Mouse (Mus musculus): ENCODE measurements around the gene Rora. TPM values are rescaled to one million over a fixed set of nuclear protein-coding genes. Genes with fewer than 3 reads are reported as not detected.

The Rora gene
- polyA plus RNA-seq, 1 experiment, result not detected

DNA sequence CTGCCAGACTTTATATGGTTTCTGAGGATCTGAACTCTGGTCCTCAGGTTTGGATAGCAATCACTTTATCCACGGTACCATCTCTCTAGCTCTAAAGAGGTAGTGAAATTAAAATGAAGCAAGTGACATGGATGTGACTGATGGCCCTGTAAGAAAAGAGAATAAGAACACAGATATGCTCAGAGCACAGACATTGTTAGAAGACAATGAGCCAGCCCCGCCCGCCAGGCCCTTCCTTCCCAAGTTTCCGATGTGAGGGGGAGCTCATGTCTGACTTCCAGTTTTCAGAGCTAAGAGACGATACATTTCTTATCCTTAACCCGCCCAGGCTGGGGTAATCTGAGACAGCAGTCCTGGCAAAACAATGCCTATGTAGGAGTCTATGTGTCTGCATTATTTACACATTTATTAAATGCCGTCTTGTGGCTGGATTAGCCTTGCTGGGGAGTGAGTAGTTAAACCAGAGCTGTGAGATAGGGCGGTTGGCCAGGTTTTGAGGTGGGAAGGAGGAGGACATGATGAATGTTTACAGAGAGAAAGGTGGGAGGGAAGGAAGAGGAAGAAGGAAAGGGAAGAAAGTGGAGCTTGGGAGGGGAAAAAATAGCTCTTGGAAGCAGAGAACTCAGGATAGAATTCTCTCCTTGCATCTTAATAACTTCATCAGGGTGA, 259.0 kb downstream of the Rora start:
- TF ChIP-seq GATA1 (IDR thresholded peaks at IDR 0.05; ENCODE audit: low read length), result no peak

DNA sequence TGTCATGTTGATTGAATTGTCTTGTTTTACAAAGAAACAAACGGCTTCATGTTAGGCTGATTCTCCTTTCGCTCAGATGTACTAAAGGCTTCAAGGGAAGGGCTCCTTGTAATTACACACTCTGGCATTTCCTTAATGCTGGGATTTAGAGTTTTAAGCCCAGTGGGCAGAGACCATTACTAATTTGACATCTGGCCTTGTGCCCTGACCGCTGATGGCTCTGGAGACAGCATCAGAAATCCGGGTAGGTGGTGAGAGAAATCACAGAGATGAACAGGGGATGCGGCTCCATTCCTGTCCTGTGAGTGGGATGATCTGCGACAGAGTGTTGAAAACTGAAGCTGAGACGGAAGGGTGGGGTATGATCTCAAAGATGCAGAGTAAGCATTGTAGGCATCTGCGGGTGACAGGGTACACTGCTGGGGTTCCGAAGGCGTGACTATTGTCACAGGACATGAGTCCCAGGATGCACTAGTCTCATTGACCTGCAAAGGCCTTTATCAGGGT, 259.7 kb downstream of the Rora start:
- TF ChIP-seq GATA1 (IDR thresholded peaks at IDR 0.05; ENCODE audit: low read length), result no peak

DNA sequence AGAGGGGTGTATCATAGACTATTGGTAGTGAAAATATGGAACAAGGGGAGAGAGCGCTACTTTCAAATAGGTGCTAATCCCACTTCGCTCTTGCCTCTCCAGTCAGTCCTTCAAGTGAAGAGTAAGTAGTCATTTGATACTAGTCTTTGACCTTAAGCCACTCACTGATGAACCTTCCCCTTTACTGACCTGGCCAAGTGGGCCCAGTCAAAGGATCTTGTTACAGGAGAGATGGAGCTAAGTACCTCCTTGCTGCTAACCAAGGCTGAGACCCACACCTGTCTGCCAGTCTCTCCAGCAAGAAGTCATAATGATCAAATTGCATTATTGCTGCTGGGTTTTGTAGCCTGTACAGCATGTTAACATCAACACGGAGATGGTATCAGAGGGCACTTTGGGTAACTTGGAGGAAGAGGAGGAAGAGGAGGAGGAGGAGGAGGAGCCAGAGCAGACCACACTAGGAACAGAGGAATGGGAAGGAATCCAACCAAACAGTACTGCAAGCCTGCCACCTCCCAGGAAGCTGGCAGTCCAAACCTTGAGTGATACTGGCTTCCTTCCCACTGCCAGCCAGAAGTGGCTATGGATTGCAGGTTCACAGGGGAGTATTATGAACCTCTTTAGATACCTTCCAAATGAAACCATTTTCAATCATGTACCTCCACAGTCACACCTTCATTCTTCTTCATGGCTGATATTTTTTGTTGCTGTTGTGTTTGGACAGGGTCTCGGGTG, 261.1 kb downstream of the Rora start:
- no peak for TF ChIP-seq GATA1 (IDR thresholded peaks at IDR 0.05; ENCODE audit: low read length)

DNA sequence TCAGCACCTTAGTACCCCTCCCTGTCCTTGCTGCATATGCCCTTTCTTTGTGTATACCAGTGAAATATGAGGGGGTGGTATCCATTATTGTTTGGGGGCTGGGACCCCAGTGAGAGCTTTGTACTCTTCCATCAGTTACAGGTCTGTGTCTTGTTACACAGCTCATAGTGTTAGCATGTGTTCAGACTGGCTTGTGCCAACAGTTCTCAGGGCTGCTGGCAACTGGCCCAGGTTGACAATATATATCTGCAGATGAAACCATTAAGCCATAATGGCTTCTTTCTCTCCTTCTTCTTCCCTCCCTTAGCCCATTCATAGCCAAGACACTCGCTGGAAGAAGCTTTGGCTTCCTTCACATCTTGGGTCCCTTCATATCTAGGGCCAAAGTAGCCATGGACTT, 263.2 kb downstream of the Rora start:
- no peak for TF ChIP-seq GATA1 (IDR thresholded peaks at IDR 0.05; ENCODE audit: low read length)

DNA sequence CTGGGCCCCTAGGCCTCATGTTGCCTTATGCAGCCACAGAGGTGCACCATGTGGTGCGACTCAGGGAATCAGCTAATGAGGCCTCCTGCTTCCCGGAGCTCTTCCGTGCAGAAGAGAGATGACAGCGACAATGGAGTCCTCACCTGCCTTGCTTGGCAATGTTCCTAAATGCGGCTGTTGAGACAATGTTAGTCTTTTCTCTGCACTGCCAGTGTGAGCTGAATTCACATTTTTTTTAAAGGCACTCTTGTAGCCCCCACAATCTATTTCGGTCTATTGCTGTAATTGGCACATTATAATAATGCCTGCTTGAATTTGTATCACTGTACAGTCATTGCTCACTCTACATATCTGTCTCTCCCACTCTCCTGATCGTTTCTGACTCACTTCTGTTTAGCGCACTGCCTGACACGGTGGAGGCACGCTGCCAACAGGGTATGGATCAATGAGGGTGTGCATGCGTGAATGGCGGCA, 269.6 kb downstream of the Rora start:
- no peak for TF ChIP-seq GATA1 (IDR thresholded peaks at IDR 0.05; ENCODE audit: low read length)

DNA sequence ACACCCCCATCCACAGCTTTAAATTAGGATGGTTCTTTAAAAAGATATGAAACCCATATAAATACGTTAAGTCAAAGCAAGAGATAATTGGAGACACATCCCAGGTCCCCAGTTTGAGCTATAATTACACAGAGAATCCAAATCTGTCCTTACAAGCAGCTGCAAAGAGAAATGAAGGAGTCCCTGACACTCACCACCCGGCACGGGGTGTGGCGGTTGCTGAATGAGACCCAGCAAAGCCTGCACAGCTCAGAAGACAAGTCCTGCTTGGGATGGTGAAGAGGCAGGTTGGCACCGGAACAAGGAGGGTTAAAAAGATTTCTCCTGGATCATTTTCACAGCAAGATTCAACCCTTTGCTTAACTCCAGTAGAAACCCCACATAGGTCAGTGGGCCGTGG, 272.8 kb downstream of the Rora start:
- no peak for TF ChIP-seq GATA1 (IDR thresholded peaks at IDR 0.05; ENCODE audit: low read length)

DNA sequence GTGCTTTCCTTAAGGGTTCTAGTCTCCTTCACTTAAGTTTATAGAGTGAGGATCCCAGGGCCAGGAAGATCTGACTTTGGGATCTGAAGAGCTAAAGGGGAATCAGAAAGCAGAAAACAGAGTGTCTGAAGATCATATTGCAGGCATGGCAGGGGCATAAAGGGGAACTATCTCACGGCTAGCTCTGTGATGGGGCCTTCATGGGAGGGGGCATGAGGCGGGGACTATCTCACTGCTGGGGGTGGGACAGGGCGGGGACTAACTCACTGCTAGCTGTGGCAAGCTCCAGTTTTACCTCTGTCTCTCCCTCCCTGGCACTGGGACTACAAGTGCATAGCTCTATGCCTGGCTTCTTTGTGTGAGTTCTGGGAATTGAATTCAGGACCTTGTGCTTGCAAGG, 279.6 kb downstream of the Rora start:
- TF ChIP-seq GATA1 (IDR thresholded peaks at IDR 0.05; ENCODE audit: low read length), result no peak

DNA sequence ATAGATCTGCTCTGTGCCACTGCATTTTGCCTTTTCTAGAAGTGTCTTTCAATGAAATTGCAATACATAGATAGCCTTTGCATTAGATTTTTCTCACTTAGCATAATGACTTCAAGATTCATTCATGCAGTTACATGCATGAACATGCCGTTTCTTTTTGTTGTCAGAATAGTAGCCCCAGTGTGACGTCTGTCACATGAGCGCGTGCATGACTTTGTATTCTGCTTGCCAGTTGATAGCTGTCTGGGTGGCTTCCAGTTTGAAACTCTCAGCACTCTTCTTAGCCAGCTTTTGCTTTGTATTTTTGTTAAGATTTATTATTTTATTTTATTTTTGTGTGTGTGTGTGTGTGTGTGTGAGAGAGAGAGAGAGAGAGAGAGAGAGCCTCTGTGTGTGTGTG, 280.7 kb downstream of the Rora start:
- TF ChIP-seq GATA1 (IDR thresholded peaks at IDR 0.05; ENCODE audit: low read length), result no peak

DNA sequence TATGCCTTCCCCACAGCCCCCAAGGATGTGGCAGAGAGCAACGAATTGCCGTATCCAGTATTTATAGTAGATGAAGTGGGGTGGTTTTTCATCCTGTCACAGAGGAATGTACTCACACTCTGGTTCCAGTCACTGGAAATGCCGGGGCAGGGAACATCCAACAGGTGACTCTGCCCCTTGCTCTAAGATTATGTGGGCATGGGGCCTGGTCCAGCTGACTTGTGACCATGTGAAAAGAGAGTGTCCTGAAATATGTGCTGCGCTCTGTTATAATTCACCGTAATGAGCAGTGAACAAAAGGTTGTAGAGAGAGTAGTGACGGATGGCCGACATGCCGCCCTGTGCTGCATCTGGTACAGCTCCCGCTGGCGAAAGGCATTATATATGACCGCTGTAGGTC, 282.0 kb downstream of the Rora start:
- TF ChIP-seq GATA1 (IDR thresholded peaks at IDR 0.05; ENCODE audit: low read length), result no peak

DNA sequence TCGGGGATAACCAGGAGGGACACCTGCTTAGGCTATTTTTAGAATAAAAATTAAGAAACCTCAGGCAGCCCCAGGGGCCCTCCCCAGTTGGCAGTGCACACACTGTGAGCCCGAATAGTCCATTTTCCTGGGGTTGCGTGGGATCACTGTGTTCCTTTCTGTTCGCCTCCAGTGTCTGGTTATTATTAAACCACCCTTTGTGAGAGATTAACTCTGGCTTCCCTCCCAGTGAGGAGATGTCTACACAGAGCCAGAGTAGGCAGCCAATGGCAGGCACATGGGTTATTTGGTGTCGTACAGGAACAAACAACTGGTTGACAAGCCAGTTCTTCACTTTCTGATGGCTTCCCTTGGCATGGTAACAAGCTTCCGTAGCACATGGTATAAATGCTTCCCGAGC, 287.5 kb downstream of the Rora start:
- no peak for TF ChIP-seq GATA1 (IDR thresholded peaks at IDR 0.05; ENCODE audit: low read length)

DNA sequence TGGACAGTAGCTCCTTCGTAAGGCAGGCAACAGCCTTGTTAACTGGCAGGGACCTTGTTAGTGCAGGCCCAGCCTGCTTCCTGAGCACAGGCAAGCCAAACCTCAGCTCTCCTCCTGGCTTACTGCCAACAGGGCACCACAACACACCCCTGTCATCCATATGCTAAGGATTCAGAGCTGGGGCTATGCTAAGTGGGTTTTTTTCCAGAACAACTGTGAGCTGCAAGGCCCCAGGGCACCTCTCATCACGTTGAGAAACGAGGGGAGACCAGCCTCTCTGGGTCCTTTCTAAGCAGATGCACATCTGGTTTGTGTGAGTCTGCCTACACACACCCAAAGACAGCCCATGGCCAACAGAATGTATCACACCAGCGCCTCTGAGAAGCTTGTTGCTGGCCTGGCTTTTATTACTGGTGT, 289.0 kb downstream of the Rora start:
- TF ChIP-seq GATA1 (IDR thresholded peaks at IDR 0.05; ENCODE audit: low read length), result no peak

DNA sequence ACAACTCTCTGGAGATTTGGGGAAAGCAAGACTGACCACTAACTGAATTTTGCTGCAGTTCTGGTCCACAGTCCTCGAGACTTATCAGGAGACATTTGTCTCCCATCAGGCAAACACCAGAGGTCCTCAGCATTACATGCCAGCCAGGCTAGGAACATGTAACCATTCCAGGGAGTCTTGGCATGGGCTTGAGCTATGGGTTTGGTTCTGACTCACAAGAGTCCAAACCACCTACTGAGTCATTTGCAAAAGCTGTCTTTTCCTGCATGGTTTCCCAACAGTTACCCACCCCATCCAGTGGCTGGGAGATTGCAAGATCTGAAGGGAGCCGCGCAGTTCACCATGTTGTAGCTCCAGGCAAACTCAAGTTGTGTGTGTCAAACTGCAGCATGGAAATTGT, 290.4 kb downstream of the Rora start:
- no peak for TF ChIP-seq GATA1 (IDR thresholded peaks at IDR 0.05; ENCODE audit: low read length)

DNA sequence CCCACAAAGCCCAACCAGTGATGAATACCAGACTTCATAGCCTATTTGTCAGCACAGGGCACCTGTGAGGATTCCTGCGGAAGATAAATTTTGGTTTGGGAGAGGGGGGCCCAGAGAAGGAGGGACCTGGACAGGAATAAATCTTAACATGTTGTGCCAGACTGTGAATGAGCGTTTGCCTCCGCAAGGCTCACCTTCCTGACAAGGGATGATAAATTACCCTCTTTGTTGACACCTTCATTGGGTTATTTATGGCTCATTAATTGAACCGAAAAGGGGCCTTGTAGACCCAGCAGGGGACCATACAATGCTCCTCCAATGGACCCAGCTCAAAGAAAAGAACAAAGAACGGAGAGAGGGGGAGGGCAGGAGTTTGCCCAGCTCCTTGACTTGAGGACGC, 294.1 kb downstream of the Rora start:
- no peak for TF ChIP-seq GATA1 (IDR thresholded peaks at IDR 0.05; ENCODE audit: low read length)

DNA sequence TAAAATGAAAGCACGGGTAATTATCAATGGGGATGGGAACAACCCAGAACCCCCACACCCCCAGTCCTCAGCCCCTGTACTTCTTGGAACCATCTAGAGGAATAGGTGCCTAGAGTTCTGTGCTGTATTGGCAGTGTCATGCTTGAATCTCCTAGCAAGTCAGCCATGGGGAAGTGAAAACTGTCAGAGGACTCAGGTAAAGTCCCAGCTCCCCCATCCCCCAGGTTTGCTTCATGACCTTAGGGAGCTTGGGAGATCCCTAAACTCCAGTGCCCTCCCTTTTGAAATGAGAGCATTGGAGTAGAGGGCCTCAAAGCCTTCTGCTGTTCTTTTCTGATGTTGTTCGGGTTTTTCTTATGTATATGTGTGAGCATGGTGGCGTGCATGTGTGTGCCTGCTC, 294.6 kb downstream of the Rora start:
- no peak for TF ChIP-seq GATA1 (IDR thresholded peaks at IDR 0.05; ENCODE audit: low read length)

DNA sequence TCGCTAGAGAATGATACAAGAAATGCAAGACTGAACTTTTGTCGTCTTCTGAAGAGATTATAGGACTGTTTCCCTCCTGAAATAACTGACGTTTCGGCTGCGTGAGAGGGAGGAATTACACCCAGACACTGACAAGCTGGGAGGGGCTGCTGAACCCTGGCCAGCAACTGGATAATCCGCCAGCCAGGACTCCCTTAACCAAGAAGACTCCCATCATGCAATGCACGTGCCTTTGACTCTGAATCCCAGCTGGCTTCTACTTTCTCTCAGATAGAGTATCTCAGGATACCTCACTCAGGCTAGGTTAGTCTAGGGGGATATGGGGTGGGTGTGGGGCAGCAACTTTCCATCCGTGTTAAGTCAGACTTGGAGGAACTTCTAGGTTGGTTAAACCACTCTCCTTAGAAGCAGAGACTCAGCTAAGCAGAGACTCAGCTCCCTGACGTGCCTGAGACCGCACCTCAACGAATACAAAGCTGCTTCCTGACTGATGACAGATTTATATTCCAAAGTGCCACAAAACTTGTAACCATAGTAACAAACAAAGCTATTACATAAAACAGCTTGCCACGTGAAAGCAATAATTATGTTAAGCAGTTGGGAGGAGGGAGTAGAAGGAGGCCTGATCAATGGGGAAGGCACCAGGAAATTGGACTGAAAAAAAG, 302.8 kb downstream of the Rora start:
- TF ChIP-seq GATA1 (IDR thresholded peaks at IDR 0.05; ENCODE audit: low read length), result no peak

DNA sequence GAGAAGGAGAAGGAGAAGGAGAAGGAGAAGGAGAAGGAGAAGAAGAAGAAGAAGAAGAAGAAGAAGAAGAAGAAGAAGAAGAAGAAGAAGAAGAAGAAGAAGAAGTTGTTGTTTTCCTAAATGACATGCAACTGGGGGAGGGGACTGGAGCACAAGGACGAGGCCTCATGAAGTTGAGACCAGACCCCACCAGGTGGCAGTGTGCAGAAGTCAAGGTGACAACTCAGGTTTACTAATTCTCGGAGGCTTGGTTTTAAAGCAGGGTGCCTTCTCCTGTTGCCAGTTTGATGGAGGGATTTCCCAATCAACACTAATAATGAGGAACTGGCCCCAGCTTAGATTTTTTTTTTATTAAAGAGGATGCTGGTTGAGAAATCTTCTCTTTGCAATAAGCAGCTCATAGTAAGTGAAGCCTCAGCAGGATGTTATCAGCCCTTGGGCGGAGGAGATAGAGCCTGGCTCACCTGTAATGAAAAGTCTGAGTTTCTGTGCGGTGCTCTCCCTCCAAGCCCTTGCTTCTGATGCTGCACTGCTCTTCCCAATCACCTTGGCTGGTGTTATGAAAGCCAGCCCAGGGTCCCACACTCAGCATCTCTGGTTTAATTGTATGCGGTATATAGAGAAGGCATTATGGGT, 303.5 kb downstream of the Rora start:
- no peak for TF ChIP-seq GATA1 (IDR thresholded peaks at IDR 0.05; ENCODE audit: low read length)

All from G1E-ER4 (cell line).